Mouse (Mus musculus): ENCODE results near the gene Ccin. TPM values are rescaled to one million over a fixed set of nuclear protein-coding genes. Genes with fewer than 3 reads are reported as not detected.

Gene Ccin
- polyA plus RNA-seq, 1 experiment from 2014 or later, result not detected

DNA sequence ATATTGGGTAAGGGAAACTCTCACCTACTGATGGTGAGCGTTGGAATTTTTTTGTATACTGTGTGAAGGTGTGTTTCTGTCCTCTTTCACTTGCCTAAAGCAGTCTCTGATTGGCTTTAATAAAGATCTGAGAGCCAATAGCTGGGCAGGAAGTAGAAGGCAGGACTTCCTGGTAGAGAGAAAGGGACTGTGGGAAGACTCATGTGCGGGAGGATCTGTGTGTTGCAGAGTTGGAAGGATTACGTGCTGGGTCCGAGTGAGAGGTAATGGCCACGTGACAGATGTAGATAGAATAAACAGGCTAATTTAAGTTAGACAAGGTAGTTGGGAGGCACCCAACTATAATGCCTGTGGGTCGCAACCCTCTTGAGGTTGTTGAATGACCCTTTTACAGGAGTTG is 20.3 kb downstream of the Ccin start:
- Histone ChIP-seq H3K36me3 (ENCODE audit: control insufficient read depth, insufficient read depth, low read length) (no peaks in the 10 kb centered on the region), H3K9ac (ENCODE audit: low read length) (no peak overlapping the region), H3K27me3 (ENCODE audit: control insufficient read depth, insufficient read depth, low read length) (no peaks in the 10 kb centered on the region), H3K4me2 (replicated peaks; ENCODE audit: low read depth) (no peak overlapping the region), H3K4me1 (replicated peaks; ENCODE audit: control insufficient read depth, insufficient read depth) (no peaks in the 10 kb centered on the region), H3K4me3 (ENCODE audit: low read depth, low read length) (no peak overlapping the region), H3K9me3 (ENCODE audit: control insufficient read depth, low read length) (no peaks in the 10 kb centered on the region), H3K27ac (replicated peaks) (no peak overlapping the region)
- 66% methylated on average over 6 of the region's 6 CpGs for WGBS
- ATAC-seq (ENCODE audit: low FRiP score, low TSS enrichment), result no peak
- DNase-seq (ENCODE audit: low spot score), result no peak
- TF ChIP-seq EP300 (optimal IDR thresholded peaks at IDR 0.05), result no peak
- no peak for TF ChIP-seq CTCF (IDR thresholded peaks at IDR 0.05; ENCODE audit: low read depth)

DNA sequence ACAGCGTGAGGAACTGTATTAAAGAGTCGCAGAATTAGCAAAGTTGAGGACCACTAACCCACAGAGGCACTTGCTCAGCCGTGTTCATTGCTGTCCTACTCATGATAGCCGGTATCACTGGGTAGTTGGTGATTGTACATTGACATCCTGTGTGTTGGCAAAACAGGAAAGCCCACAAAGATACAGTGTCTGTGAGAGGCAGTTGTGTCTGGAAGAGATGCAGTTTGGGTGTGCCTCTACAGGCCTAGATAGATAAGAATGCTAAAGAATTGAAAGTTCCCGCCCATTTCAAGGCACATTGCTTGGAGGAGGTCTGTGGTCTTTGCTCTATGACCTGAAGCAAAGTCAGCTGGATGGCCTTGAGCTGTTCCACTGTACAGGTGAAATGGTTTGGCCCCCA is 20.8 kb downstream of the Ccin start, which contains the start of gene Clta:
Gene Clta (plus strand): TSS at position 327 of the 400 bp plus-strand sequence.
- no peaks in the 10 kb centered on the region for H3K27me3 ChIP-seq (ENCODE audit: control insufficient read depth, insufficient read depth, low read length)
- H3K36me3 ChIP-seq (ENCODE audit: control insufficient read depth, insufficient read depth, low read length), result no peaks in the 10 kb centered on the region
- 73% methylated on average over 5 of the region's 5 CpGs for WGBS
- ATAC-seq (ENCODE audit: low FRiP score, low TSS enrichment) (no peak), DNase-seq (ENCODE audit: low spot score) (no peak)
- H3K27ac ChIP-seq (replicated peaks), result no peak within 1 kb of the TSS
- no peaks in the 10 kb centered on the region for H3K4me1 ChIP-seq (replicated peaks; ENCODE audit: control insufficient read depth, insufficient read depth)
- TF ChIP-seq EP300 (optimal IDR thresholded peaks at IDR 0.05) (no peak), CTCF (IDR thresholded peaks at IDR 0.05; ENCODE audit: low read depth) (no peak)
- H3K9me3 ChIP-seq (ENCODE audit: control insufficient read depth, low read length), result no peaks in the 10 kb centered on the region
- H3K9ac ChIP-seq (ENCODE audit: low read length), result no peak within 1 kb of the TSS
- H3K4me2 ChIP-seq (replicated peaks; ENCODE audit: low read depth), result no peak within 1 kb of the TSS
- no peak within 1 kb of the TSS for H3K4me3 ChIP-seq (ENCODE audit: low read depth, low read length)

DNA sequence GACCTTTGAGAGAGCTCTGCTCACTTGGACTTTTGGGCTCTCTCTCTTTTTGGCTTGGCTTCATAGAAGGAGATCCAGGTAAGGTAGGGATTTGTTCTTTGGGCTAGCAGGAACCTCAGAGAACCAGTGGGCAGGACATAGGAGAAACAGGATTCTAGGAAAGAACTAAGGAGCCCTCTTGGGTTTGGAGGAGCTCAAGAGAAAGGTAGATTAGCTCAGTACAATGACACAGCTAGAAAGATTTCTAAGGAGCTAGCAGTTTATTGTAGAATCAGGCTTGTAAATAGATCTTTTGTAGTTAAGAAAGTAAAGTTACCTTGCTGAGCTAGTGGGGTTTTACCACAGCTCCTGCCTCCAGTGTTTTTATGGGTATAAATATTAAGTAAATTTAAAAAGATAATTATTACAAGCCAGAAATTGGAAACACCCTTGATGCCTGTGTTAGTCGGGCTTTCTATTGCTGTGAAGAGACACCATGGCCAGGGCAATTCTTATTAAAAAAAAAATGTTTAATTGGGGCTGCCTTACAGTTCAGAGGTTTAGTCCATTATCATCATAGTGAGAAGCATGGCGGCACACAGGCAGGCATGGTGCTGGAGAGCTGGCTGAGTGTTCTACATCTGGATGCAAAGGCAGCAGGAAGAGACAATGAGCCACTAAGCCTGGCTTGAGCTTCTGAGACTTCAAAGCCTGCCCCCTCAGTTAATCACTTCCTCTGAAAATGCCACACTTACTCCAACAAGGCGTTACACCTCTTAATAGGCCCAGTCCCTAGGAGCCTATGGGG is 21.5 kb downstream of the Ccin start:
- Histone ChIP-seq H3K27ac (replicated peaks) (no peak overlapping the region), H3K9me3 (ENCODE audit: control insufficient read depth, low read length) (no peaks in the 10 kb centered on the region), H3K4me3 (ENCODE audit: low read depth, low read length) (no peak overlapping the region), H3K36me3 (ENCODE audit: control insufficient read depth, insufficient read depth, low read length) (no peaks in the 10 kb centered on the region), H3K9ac (ENCODE audit: low read length) (no peak overlapping the region), H3K27me3 (ENCODE audit: control insufficient read depth, insufficient read depth, low read length) (no peaks in the 10 kb centered on the region), H3K4me1 (replicated peaks; ENCODE audit: control insufficient read depth, insufficient read depth) (no peaks in the 10 kb centered on the region), H3K4me2 (replicated peaks; ENCODE audit: low read depth) (no peak overlapping the region)
- TF ChIP-seq CTCF (IDR thresholded peaks at IDR 0.05; ENCODE audit: low read depth) (no peak), EP300 (optimal IDR thresholded peaks at IDR 0.05) (no peak)
- ATAC-seq (ENCODE audit: low FRiP score, low TSS enrichment) (no peak), DNase-seq (ENCODE audit: low spot score) (no peak)
- WGBS, result 65% methylated on average over 3 of the region's 3 CpGs

DNA sequence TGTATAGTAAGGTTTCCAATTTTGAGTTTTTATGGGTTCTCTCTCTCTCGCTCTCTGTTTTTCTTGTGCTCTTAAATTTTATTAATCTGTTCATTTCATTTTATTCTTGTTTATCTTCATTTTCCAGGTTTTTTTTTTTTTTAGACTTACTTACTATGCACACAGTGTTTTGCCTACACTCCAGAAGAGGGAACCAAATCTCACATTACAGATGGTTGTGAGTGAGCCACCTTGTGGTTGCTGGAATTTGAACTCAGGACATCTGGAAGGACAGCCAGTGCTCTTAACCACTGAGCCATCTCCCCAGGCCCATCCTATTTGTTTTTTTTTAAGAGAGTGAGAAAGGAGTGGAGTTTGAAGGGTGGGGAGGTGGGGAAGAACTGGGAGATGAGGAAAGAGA is 26.9 kb downstream of the Ccin start:
- WGBS, result 92% methylated on average over 1 of the region's 1 CpGs
- DNase-seq (ENCODE audit: low spot score) (no peak), ATAC-seq (ENCODE audit: low FRiP score, low TSS enrichment) (no peak)
- Histone ChIP-seq H3K9me3 (ENCODE audit: control insufficient read depth, low read length) (no peaks in the 10 kb centered on the region), H3K9ac (ENCODE audit: low read length) (no peak overlapping the region), H3K4me1 (replicated peaks; ENCODE audit: control insufficient read depth, insufficient read depth) (peaks cover 7% of the 10 kb centered on the region), H3K4me2 (replicated peaks; ENCODE audit: low read depth) (no peak overlapping the region), H3K36me3 (ENCODE audit: control insufficient read depth, insufficient read depth, low read length) (no peaks in the 10 kb centered on the region), H3K27ac (replicated peaks) (no peak overlapping the region), H3K4me3 (ENCODE audit: low read depth, low read length) (no peak overlapping the region), H3K27me3 (ENCODE audit: control insufficient read depth, insufficient read depth, low read length) (no peaks in the 10 kb centered on the region)
- peak; percentile 45 for TF ChIP-seq CTCF (IDR thresholded peaks at IDR 0.05; ENCODE audit: low read depth)
- TF ChIP-seq EP300 (optimal IDR thresholded peaks at IDR 0.05), result no peak

DNA sequence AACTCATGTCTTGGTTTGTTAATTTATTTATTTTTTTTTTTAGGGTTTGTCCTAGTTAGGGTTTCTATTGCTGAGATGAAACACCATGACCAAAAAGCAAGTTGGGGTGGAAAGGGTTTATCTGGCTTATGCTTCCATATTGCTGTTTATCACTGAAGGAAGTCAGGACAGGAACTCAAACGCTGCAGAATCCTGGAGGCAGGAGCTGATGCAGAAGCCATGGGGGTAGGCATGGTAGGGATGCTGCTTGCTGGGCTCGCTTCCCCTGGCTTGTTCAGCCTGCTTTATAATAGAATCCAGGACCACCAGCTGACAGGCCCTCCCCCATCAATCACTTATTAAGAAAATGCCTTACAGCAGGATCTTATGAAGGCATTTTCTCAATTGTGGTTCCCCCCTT is 27.6 kb downstream of the Ccin start:
- no peaks in the 10 kb centered on the region for H3K36me3 ChIP-seq (ENCODE audit: control insufficient read depth, insufficient read depth, low read length)
- TF ChIP-seq EP300 (optimal IDR thresholded peaks at IDR 0.05) (no peak), CTCF (IDR thresholded peaks at IDR 0.05; ENCODE audit: low read depth) (no peak)
- H3K27me3 ChIP-seq (ENCODE audit: control insufficient read depth, insufficient read depth, low read length), result no peaks in the 10 kb centered on the region
- H3K27ac ChIP-seq (replicated peaks), result no peak overlapping the region
- peaks cover 7% of the 10 kb centered on the region for H3K4me1 ChIP-seq (replicated peaks; ENCODE audit: control insufficient read depth, insufficient read depth)
- ATAC-seq (ENCODE audit: low FRiP score, low TSS enrichment) (no peak), DNase-seq (ENCODE audit: low spot score) (no peak)
- H3K4me3 ChIP-seq (ENCODE audit: low read depth, low read length), result no peak overlapping the region
- WGBS, result 48% methylated on average over 2 of the region's 2 CpGs
- no peak overlapping the region for H3K9ac ChIP-seq (ENCODE audit: low read length)
- no peaks in the 10 kb centered on the region for H3K9me3 ChIP-seq (ENCODE audit: control insufficient read depth, low read length)
- no peak overlapping the region for H3K4me2 ChIP-seq (replicated peaks; ENCODE audit: low read depth)

DNA sequence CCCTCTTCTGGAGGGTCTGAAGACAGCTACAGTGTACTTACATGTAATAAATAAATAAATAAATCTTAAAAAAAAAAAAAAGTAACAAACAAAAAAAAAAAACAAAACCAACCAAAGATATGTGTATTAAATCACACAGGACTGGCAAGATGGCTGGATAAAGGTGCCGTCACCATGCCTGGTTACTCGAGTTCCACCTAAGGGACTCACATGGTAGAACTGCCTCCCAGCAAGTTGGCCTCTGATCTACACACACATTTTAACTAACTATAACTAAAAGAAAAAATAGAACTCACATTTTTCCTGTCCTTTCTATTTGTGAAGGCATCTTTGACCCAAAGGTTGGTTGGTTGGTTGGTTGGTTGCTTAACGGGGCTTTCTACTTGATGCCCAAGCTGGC is 28.5 kb downstream of the Ccin start:
- Histone ChIP-seq H3K36me3 (ENCODE audit: control insufficient read depth, insufficient read depth, low read length) (no peaks in the 10 kb centered on the region), H3K27ac (replicated peaks) (peak overlapping the region; percentile 5; the same call in 1 of the 2 replicates), H3K27me3 (ENCODE audit: control insufficient read depth, insufficient read depth, low read length) (no peaks in the 10 kb centered on the region), H3K4me1 (replicated peaks; ENCODE audit: control insufficient read depth, insufficient read depth) (peaks cover 7% of the 10 kb centered on the region), H3K4me3 (ENCODE audit: low read depth, low read length) (peak overlapping the region; percentile 99), H3K9ac (ENCODE audit: low read length) (peak overlapping the region; percentile 62), H3K9me3 (ENCODE audit: control insufficient read depth, low read length) (no peaks in the 10 kb centered on the region), H3K4me2 (replicated peaks; ENCODE audit: low read depth) (peak overlapping the region; percentile 90)
- no peak for DNase-seq (ENCODE audit: low spot score)
- WGBS, result 85% methylated on average over 3 of the region's 3 CpGs
- TF ChIP-seq CTCF (IDR thresholded peaks at IDR 0.05; ENCODE audit: low read depth), result no peak
- no peak for TF ChIP-seq EP300 (optimal IDR thresholded peaks at IDR 0.05)
- no peak for ATAC-seq (ENCODE audit: low FRiP score, low TSS enrichment)
